Mouse (Mus musculus): ENCODE results near the gene Thsd7b. TPM values are rescaled to one million over a fixed set of nuclear protein-coding genes. Genes with fewer than 3 reads are reported as not detected.

Gene Thsd7b
- polyA plus RNA-seq, 1 experiment = 0.75 TPM

DNA sequence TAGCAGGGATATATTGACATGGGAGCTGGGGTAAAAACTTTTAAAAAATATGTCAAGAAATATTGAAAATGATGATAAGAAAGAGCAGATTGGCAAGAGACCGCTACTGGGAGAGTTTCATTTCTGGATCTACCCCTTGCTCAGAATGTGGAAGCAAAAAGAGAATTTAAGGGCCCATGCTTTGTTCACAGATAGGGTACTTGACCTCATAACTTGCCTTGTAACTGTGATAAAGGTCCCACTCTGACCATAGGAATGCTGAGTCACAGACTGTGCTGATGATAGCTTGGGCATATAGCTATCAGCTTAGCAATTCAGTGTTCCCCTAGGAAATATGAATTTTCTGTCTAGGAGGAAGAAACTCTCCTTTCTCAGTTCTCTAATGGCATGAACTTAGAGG, 488.1 kb downstream of the Thsd7b start:
- Histone ChIP-seq H3K4me1 (ENCODE audit: control insufficient read depth, insufficient read depth, low read length) (no peaks in the 10 kb centered on the region), H3K27ac (ENCODE audit: control insufficient read depth, insufficient read depth, low read depth, low read length, poor library complexity) (no peak overlapping the region), H3K4me3 (replicated peaks; ENCODE audit: control insufficient read depth, low read depth, low read length) (no peak overlapping the region)
- TF ChIP-seq CTCF (IDR thresholded peaks at IDR 0.05; ENCODE audit: control insufficient read depth, insufficient read depth, low read length) (no peak), POLR2A (IDR thresholded peaks at IDR 0.05; ENCODE audit: borderline replicate concordance, control insufficient read depth, low read depth, low read length) (no peak)
- WGBS = 67% methylated on average over 1 of the region's 1 CpGs

DNA sequence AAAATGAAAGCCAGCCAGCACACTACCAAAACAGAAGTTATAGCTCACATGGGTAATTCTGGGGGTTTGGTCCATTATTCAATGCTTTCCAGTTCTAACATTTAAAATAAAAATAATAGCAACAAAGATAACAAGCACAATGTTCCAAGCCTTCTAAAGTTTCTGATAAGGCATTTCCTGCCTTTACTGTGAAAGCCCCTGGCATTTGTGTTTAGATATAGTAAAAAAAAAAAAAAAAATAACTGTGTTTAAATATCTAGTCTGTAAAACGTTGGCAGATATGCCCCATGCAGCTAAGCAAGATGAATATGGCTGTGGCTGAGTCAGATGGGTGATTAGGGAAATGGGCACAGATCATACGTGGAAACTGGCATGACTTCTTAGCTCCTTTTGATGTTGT, 491.6 kb downstream of the Thsd7b start:
- no peak overlapping the region for H3K27ac ChIP-seq (ENCODE audit: control insufficient read depth, insufficient read depth, low read depth, low read length, poor library complexity)
- no peak for TF ChIP-seq CTCF (IDR thresholded peaks at IDR 0.05; ENCODE audit: control insufficient read depth, insufficient read depth, low read length)
- WGBS = 24% methylated on average over 2 of the region's 2 CpGs
- no peak overlapping the region for H3K4me3 ChIP-seq (replicated peaks; ENCODE audit: control insufficient read depth, low read depth, low read length)
- H3K4me1 ChIP-seq (ENCODE audit: control insufficient read depth, insufficient read depth, low read length) = no peaks in the 10 kb centered on the region

DNA sequence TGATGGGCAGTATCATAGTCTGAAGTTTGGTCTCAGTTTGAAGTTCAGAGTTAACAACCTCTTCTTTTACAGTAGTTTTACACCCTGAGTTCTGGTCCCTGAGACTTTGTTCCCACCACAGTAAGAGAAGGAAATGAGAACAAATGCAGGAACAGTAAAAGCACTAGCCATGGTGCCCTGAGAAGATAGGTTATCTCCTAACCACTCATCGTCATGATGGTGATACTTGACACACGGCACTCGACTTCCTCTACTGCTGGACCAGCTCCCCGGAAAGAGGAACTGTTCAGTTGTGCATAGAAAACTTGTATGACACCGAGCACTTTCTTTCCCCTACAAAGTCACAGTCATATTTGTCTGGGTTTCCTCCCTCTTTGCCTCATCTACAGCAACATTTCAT, 504.0 kb downstream of the Thsd7b start:
- 5% methylated on average over 5 of the region's 5 CpGs for WGBS
- no peaks in the 10 kb centered on the region for H3K4me1 ChIP-seq (ENCODE audit: control insufficient read depth, insufficient read depth, low read length)
- H3K27ac ChIP-seq (ENCODE audit: control insufficient read depth, insufficient read depth, low read depth, low read length, poor library complexity) = no peak overlapping the region
- no peak overlapping the region for H3K4me3 ChIP-seq (replicated peaks; ENCODE audit: control insufficient read depth, low read depth, low read length)
- TF ChIP-seq CTCF (IDR thresholded peaks at IDR 0.05; ENCODE audit: control insufficient read depth, insufficient read depth, low read length) (no peak), POLR2A (IDR thresholded peaks at IDR 0.05; ENCODE audit: borderline replicate concordance, control insufficient read depth, low read depth, low read length) (no peak)

DNA sequence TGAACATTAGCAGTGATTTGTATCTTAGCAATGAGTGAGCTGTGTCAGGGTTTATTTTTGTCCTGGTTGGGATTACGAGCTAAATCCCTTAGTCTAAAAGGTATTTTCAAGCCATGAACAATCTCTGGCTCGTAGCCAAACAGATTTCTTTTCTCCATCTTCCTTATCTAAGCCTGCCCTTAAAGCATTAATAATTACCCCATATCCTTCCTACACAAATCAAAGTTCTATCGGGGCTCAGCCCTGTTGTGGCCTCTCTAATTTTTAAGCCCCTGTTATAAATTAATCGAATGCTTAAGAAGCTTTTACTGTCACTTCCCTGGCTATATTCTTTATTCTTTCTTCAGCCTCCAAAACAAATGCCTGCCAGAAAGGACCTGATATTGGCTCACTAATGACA, 506.4 kb downstream of the Thsd7b start:
- Histone ChIP-seq H3K4me3 (replicated peaks; ENCODE audit: control insufficient read depth, low read depth, low read length) (no peak overlapping the region), H3K27ac (ENCODE audit: control insufficient read depth, insufficient read depth, low read depth, low read length, poor library complexity) (no peak overlapping the region), H3K4me1 (ENCODE audit: control insufficient read depth, insufficient read depth, low read length) (no peaks in the 10 kb centered on the region)
- TF ChIP-seq POLR2A (IDR thresholded peaks at IDR 0.05; ENCODE audit: borderline replicate concordance, control insufficient read depth, low read depth, low read length) = no peak
- no peak for TF ChIP-seq CTCF (IDR thresholded peaks at IDR 0.05; ENCODE audit: control insufficient read depth, insufficient read depth, low read length)
- 59% methylated on average over 4 of the region's 4 CpGs for WGBS

DNA sequence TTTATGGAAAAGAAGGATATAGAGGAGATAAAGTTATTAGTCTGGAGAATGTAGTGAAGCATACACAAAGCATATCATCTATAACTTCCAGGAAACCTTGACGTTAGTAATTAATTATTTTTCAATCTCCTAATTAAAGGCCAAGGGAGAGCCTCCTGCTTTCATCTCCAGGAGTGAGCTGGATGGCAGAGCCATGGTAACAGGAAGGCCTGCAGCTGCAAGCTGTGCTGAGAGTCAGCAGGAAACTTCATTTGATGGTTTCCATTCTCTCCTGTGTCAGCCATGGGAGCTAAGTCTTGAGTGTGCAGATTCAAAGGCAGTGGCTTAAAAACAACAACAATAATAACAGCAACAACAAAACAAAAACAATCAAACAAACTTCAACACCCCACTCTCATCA, 507.5 kb downstream of the Thsd7b start:
- WGBS = 80% methylated on average over 1 of the region's 1 CpGs
- TF ChIP-seq POLR2A (IDR thresholded peaks at IDR 0.05; ENCODE audit: borderline replicate concordance, control insufficient read depth, low read depth, low read length) (no peak), CTCF (IDR thresholded peaks at IDR 0.05; ENCODE audit: control insufficient read depth, insufficient read depth, low read length) (no peak)
- Histone ChIP-seq H3K4me1 (ENCODE audit: control insufficient read depth, insufficient read depth, low read length) (no peaks in the 10 kb centered on the region), H3K27ac (ENCODE audit: control insufficient read depth, insufficient read depth, low read depth, low read length, poor library complexity) (no peak overlapping the region), H3K4me3 (replicated peaks; ENCODE audit: control insufficient read depth, low read depth, low read length) (no peak overlapping the region)

DNA sequence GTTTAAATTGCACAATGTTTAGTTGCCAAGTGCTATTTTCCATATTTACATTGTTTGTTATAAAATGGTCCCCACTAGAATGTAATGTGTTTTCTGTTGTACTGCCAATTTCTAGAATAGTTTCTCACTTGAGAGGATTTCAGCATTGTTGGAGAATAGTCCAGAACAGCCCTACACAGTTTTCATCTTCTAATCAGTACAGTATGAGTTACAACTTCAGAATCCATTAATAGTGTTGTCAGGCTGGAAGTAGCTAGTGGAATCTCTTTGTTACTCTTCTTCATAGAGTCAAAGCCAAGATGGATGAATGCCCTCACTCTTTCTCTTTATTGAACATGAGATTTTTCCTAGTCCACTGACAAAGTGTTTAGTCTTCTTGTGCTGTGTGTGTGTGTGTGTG, 525.4 kb downstream of the Thsd7b start:
- Histone ChIP-seq H3K4me3 (replicated peaks; ENCODE audit: control insufficient read depth, low read depth, low read length) (no peak overlapping the region), H3K27ac (ENCODE audit: control insufficient read depth, insufficient read depth, low read depth, low read length, poor library complexity) (no peak overlapping the region), H3K4me1 (ENCODE audit: control insufficient read depth, insufficient read depth, low read length) (no peaks in the 10 kb centered on the region)
- TF ChIP-seq CTCF (IDR thresholded peaks at IDR 0.05; ENCODE audit: control insufficient read depth, insufficient read depth, low read length) = no peak
- TF ChIP-seq POLR2A (IDR thresholded peaks at IDR 0.05; ENCODE audit: borderline replicate concordance, control insufficient read depth, low read depth, low read length) = no peak

DNA sequence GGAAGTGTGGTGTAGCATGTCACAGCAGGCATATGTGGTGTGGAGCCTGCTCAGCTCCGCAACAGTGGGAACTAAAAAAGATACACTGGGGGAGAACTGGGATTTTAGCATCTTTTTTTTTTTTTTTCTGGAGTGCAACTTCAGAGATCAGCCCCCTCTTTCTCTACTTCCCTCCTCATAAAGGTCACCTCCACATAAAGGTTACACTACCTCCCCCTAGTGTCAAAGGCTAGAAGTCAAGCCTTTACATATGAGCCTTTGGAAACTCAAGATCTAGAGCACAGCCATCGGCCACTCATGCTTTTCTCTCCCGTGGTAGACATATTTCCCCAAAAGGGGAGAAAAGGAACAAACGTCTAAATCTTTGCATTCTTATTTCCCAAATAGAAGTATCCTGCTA, 553.8 kb downstream of the Thsd7b start:
- Histone ChIP-seq H3K4me3 (replicated peaks; ENCODE audit: control insufficient read depth, low read depth, low read length) (no peak overlapping the region), H3K27ac (ENCODE audit: control insufficient read depth, insufficient read depth, low read depth, low read length, poor library complexity) (no peak overlapping the region), H3K4me1 (ENCODE audit: control insufficient read depth, insufficient read depth, low read length) (no peaks in the 10 kb centered on the region)
- TF ChIP-seq CTCF (IDR thresholded peaks at IDR 0.05; ENCODE audit: control insufficient read depth, insufficient read depth, low read length) (no peak), POLR2A (IDR thresholded peaks at IDR 0.05; ENCODE audit: borderline replicate concordance, control insufficient read depth, low read depth, low read length) (no peak)
- WGBS = 50% methylated on average over 4 of the region's 4 CpGs

DNA sequence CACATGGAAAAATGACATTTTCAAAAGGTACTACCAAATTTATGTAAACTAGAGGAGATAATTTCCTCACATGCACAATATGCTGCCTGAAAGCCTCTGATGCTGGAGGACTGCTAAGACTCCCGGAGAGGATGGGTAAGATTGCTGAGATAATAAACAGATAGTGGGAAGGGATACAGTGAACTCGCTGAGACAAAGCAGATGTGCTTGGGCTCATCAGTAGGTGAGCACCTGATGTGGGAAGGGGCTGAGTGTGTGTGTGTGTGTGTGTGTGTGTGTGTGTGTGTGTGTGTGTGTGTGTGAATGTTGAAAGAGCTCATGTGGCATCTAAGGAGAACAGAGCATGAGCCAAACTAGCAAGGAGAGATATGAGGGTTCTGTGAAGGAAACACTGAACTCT, 564.2 kb downstream of the Thsd7b start:
- no peaks in the 10 kb centered on the region for H3K4me1 ChIP-seq (ENCODE audit: control insufficient read depth, insufficient read depth, low read length)
- H3K4me3 ChIP-seq (replicated peaks; ENCODE audit: control insufficient read depth, low read depth, low read length) = no peak overlapping the region
- H3K27ac ChIP-seq (ENCODE audit: control insufficient read depth, insufficient read depth, low read depth, low read length, poor library complexity) = no peak overlapping the region
- TF ChIP-seq POLR2A (IDR thresholded peaks at IDR 0.05; ENCODE audit: borderline replicate concordance, control insufficient read depth, low read depth, low read length) (no peak), CTCF (IDR thresholded peaks at IDR 0.05; ENCODE audit: control insufficient read depth, insufficient read depth, low read length) (no peak)
- 66% methylated on average over 2 of the region's 2 CpGs for WGBS

DNA sequence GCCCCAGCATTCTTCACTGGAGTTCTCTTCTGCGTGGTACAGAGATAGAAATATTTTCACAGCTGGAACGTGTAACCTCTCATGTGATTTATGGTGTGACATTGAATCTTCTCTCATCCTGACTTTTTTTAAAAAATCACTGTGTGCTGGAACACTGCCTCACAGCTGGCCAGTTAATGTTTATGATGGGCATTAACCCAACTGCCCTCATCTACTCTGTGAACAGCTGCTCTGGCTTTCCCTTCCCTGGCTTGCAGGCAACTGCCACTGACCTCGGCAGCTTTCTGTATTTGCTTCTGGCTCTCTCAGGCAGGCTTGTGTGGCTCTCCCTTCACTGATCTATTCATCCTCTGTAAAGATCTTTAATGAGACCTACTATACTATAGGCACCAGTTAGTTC, 564.7 kb downstream of the Thsd7b start:
- no peaks in the 10 kb centered on the region for H3K4me1 ChIP-seq (ENCODE audit: control insufficient read depth, insufficient read depth, low read length)
- no peak overlapping the region for H3K4me3 ChIP-seq (replicated peaks; ENCODE audit: control insufficient read depth, low read depth, low read length)
- no peak overlapping the region for H3K27ac ChIP-seq (ENCODE audit: control insufficient read depth, insufficient read depth, low read depth, low read length, poor library complexity)
- TF ChIP-seq POLR2A (IDR thresholded peaks at IDR 0.05; ENCODE audit: borderline replicate concordance, control insufficient read depth, low read depth, low read length) (no peak), CTCF (IDR thresholded peaks at IDR 0.05; ENCODE audit: control insufficient read depth, insufficient read depth, low read length) (no peak)
- WGBS = 34% methylated on average over 3 of the region's 3 CpGs

Data from bone marrow, adult 2 months (tissue).